Mouse (Mus musculus) cerebellum, adult 9-11 months (tissue): ENCODE measurements around the gene Nid1.
"Not testable (repeated sequence)": the region's sequence is repeated elsewhere in the genome, so short reads cannot be mapped to it uniquely, and the experiment has no call there.

Experiments used
- DNase-seq: peaks from one replicate; pipeline ENCODE4 v3.0.0; 2022

The Nid1 gene

DNA sequence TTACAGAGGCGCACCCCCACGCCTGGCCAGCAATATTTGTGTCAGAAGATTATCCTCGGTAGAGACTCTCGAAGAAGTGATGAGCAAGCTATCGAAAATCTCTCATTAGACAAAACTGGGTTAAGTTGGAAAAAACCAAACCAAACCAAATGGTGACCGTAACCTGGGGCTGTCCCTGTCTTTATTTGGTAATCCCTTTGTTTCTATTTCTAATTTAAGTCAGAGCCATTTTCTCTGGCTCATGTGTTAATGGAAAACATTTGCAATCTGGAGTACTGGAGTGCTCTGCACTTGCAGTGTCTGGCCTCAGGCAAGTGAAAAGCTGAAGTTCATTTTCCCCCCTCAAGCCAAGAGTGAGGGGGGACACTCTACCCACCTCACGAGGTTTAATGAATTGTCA is 16.9 kb downstream of the Nid1 start:
- DNase-seq, result not testable (repeated sequence)

DNA sequence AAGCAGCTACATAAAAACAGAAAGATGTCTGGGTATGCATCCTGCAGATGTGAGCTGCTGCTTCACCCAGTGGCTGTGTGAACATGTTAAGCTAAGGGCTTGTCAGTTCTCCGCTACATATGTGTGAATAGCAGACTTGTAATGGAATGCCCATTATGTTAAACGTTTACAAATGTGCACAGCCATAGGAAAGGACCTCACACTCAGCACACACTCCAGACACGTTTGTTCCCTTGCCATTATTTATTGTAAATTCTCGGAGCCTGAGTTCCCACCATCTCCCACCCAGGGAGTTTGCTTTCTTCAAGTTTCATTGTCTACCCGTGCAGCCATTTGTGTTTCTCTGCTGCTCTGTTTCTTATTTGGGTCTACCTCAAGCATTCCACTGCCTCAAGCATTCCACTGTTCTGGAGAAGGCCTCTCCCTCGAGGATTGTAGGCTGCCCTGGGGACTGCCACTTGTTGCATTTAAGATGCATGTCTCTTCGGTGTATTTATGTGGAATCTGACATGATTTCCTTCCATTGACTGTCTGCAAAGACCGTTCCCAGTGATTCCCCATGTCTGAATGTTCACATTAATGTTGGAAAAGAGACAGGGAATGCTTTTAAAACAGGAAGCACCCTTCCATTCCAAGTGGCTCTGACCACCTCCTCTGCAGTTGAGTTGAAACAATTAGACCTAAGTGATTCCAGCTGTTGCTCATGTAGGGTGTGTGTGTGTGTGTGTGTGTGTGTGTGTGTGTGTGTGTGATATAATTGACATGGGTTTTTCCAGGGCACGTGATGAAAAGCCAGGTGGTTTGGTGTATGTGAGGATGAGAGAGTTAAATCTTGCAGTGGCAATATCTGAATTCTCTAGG is 18.5 kb downstream of the Nid1 start:
- DNase-seq, result not testable (repeated sequence)

DNA sequence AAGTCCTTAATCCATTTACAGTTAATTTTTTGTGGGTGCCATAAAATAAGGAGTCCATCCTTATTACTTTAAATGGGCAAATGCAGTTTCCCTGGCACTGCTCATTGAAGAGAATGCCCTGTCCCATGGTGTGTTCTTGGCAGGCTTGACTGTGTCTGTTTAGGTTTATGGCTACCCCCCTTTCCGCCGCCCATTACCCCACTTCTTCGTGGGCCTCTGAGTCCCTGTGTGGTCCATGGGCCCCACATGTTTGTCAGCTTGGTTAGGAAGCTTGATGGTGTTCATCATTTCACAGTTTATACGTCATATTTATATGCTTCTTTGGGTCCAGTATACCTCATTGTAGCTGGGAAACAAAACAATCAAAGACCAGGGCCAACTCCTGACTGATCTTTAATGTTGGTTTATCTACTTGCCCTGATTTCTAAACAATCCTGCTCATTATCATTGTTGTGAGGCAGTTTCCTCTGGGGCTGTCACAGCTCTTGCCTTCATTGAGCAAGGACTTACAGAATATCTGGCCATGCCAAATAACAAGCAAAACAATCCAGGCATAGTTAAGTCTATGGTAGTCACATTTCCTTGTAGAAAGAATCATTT is 20.9 kb downstream of the Nid1 start:
- no peak for DNase-seq

DNA sequence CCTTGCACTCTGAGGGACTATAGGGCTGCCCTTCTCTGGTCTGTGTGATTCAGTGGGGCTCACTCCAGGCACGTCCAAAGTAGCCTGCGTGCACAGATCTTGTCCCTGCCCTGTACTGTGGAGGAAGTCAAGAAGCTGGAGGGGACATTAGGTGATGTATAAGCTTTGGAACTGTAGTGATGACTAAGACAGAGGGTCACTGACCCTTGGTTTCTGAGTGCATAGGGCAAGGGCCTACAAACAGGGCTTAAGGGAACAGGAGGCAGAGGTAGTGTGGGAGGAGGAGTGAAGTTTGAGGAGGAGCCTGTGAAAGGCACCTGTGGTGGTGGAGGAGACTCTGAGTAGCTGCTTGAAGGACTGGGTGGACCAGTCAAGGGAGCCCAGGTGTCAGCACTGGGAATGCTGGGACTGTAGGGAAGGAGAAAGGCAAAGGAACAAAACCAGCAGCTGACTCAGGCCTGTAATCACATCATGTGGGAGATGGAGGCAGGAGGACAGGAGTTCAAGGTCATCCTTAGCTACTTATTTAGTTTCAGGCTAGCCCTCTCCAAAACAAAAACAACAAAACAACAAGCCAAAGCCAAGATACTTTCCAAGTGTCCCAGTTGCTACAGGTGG is 23.3 kb downstream of the Nid1 start:
- no peak for DNase-seq

DNA sequence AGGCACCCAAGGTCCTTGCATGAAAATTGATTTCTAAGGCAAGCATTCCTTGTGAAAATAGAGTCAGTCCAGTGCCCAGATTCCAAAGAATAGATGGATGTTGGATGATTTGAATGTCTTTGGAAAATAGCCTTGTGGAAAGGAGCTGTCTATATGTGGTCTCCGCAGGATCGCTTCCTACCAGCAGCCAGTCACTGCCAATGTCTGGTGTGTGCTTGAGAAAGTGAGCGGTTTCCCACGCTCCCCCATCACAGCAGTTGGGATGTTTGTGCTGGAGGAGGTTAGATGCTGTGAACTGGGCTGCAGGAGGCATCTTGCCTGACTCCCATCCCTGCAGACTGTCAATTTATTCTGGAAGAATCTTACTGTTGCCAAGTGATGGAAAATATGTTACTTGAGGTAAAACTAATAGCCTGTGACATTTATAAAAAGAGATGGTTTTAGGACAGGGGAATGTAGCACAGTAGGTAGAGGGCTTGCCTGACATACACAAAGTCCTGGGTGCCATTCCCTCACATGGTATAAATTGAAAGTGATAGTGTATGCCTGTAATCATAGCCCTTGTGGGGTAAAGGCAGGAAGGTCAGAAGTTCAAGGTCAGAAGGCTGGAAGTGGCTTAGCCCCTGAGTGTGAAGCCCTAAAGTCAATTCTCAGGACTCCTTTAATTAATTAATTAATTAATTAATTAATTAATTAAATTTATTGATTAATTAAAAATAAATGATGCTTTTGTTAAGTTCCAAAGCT is 24.3 kb downstream of the Nid1 start:
- no peak for DNase-seq

DNA sequence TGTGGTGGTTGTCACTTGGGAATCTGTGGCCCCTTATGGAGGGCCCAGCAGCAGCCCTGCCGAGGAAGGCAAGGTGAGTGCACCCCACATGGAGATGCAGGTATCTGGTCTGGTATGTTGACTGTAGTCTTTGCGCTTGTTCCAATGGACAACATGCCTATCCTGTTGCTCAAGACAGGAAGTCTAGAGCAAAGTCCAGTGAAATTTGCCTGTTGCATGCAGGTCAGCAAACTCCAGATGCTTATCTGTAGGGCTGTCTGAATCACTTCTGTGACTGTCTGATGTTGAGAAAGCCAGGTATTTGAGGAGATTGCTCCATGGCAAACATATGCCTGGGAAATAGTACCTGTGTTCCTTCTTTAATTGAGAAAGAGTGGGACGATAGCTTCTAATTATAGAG is 26.6 kb downstream of the Nid1 start:
- DNase-seq, result no peak

DNA sequence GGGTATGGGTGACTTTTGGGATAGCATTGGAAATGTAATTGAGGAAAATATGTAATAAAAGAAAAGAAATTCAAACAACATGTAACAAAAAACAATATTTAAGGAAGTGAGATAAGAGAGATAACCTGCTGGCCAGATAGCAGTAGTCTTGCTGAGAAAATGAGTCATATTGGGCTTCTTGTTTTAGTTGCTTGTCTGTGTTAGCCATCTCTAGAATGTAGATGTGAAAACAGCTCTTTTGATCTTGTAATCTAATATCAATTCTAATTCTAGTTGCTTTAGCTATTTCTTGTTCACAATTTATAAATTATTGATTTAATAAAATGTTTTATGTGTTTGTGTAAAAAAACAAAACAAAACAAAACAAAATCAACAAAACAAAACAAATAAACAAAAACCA is 29.9 kb downstream of the Nid1 start:
- DNase-seq, result not testable (repeated sequence)

DNA sequence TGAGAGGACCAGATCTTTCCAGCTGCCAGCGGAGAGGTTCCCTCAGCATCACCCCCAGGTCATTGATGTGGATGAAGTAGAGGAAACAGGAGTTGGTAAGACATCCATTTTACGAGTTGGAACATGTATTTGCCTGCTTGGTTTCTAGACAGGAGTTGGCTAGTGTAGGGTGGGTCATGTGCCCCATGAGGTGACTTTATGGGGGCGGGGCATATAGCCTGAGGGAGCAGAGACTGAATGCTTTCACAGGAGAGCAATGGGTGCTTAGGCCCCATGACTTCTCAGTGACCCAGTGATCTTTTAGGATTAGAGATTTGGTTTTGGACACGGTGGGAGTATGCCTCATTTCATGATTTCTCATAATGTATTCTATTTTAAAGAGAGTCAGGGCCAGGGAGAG is 31.2 kb downstream of the Nid1 start:
- DNase-seq, result no peak

DNA sequence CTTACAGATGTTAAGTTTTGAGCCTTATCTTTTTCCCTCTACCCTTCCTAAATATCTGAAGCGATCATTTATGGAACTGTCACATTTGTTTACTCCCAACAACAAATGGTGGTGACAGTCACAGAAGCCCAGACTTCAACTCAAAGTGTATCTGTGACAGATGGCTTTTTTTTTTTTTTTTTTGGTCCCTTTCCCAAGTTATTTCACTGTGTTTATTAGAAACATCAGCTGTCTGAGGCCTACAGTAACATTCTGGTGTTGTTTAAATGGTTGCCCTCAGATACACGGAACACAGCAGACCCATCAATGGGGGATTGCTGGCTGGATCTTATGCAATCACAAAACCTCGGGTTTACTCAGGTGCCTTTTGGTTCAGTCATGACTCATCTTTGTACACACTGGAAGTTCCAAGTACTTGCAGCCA is 34.0 kb downstream of the Nid1 start:
- no peak for DNase-seq

DNA sequence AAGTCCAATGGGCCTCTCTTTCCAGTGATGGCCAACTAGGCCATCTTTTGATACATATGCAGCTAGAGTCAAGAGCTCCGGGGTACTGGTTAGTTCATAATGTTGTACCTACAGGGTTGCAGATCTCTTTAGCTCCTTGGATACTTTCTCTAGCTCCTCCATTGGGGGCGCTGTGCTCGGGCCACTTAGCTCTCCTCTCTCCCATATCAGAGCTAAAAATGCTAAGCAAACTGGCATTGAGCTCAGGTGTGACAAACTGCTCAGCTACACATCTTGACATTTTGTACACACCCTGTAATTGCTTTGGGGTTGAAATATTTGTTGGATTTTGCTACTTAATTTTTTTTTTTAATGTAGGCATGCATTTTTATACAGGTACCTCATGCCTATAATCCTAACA is 37.1 kb downstream of the Nid1 start:
- DNase-seq, result not testable (repeated sequence)

DNA sequence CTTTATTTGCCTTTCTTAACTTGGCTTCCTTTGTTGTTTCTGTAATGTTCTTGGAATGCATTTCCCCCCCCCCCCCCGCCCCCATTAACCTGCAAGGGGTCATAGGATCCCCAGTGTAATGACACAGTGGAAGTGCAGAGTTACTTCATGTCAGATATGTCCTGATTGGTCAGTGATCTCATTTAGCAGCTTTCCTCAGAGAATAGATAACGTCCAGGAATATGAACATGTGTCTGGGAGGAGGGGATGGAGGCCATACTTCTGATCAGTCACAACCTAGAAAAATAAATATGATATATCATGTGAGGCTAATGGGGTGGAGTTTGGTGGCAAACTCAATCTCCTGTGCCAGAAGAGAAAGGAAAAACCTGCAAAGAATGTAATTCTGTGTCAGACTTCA is 37.6 kb downstream of the Nid1 start:
- DNase-seq, result no peak

DNA sequence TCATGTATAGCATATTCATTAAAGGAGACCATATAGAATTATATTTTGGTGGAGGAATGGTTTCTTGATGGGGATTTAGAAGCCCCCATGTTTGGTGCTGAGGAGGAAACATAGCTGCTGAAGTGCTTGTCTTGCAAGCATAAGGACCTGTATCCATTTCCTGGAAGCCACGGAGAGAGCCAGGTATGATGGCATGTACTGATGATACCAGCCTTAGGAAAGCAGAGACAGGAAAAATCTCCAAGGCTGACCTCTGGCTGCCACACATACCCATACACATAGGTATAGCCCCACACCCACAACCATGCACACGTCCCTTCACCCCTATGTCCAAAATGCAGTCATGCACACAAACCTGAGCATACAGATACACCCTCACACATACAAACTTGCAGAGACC is 39.2 kb downstream of the Nid1 start:
- DNase-seq, result no peak

DNA sequence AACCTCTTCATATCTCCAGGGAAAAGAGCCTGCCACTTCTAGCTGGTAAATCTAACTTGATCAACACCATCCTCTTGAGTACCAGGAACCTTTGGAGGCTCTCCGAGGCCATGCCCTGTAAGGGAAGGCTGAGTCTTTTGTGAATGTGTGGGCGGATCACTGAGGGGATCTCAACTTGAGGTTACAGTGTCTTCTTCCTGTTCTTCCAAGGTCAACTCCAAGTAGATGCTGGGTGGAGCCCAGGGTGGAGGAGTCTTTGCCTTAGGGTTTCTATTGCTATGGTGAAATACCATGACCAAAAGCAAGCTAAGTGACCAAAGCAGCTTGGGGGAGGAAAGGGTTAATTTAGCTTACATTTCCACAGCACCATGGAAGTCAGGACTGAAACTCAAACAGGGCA is 39.7 kb downstream of the Nid1 start:
- DNase-seq, result no peak

DNA sequence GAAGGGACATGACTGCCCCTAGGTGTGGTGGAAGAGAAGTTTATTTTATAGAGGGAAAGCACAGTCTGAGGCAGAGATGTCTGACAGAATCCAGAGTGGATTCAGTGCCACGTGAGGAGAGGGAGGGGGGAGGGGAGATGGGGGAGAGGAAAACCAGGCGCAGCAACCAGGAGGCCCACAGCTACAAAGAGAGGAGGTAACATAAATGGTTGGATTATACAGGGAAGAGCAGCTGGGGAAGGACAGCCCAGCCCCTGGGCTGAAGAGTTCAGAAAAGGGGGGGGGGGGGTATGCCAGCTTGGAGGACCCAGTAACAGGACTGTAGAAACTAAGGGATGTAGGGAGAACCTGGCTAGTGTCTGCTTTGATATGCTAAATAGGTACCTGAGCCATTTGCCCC is 42.6 kb downstream of the Nid1 start:
- DNase-seq, result no peak

DNA sequence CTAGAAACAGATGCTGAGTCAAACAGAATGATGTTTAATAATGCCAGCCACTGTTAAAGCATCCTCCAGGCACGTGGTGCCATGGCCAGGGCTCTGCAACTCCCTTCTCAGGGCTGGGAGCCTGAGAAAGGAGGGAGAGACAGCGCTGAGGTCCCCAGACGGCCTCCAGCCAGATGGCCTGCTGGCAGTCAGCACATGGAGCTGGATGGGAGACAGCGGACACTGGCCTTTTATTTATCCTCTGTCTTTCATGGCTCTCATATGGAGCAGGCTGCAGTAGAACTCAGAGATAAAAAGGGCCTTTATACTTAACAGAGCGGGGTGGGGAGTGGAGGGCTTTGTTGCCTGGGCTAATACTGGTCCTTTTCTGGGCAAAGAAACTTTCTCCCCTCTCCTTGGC is 43.7 kb downstream of the Nid1 start:
- DNase-seq, result peak; percentile 53

DNA sequence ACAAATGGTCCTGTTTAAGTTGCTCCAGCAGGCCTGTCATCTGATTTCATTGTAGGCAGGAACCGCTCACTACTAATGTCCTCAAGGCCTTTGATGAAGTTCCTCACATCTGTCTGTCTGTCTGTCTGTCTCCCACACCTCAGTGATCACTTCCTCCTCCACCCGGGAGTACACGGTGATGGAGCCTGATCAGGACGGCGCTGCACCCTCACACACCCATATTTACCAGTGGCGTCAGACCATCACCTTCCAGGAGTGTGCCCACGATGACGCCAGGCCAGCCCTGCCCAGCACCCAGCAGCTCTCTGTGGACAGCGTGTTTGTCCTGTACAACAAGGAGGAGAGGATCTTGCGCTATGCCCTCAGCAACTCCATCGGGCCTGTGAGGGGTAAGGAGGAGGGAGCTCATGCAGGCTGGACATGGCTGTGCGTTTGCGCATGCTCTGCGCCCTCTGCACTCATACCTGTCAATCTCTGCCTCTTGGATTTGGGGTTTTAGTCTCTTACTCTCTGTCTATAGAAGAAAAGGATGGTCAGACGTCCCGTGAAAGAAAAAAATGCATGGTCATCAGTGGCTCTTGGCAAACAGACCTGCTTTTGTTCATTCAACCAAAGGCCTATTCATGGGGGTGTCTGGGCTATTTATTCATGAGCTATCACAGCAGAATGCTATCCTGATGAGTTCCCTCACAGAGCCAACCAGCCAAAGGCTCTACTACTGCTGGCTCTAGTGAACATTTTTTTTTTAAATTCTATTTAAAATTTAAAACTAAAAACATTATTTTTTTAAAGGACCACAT is 44.7 kb downstream of the Nid1 start:
- peak; percentile 5 for DNase-seq

DNA sequence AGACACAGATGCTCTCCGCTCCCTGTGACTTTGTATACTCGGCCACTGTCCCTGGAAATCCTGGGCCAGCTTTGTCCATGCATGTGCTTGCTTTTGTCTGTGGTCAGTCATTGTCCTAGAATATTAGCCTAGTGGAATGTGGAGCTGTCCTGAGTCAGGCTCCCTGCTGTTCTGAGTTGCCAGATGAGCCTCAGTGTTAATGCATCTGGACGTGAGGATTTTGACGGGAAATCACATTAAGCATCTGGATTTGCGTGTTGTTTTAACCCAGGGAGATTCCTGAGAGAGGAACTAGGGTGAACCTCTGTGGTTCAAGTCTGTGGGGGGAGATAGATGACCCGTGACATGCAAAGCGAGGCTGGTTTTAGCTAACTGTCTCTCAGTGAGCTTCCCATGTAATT is 47.0 kb downstream of the Nid1 start:
- DNase-seq, result no peak

DNA sequence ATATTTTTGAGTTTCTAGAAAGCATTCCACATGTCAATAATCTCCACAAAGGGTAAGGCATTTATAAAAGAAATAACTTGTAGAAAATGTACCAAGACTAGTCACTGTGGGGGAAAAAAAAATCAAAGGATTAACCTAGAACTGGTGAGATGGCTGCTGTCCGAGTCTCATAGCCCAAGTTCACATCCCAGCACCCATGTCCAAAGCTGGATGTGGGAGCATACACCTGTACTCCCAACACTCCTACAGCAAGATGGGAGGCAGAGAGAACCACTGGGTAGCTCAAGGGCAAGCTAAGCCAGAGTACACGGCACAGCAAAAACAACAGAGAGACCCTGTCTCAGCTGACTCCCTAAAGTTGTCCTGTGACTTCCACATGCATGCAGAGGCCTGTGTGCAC is 47.5 kb downstream of the Nid1 start:
- no peak for DNase-seq

DNA sequence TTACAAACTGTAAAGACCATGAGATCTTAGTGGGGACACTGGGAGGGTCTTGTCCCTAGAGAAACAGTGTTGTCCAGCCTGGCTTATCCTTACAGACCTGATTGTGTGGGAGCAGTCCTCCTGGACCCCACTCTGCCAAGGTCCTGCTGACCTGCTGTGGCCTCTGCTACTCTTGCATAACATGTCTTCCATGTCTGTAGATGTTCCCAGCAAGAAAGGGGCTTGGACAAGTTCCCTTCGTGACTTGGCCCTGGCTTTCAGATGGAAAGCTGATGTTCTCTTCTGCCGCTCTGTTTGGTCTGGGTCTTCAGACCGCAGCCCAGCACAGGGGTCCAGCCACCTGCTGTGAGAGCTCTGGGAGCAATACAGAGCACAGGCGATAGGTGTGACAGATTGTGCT is 48.3 kb downstream of the Nid1 start:
- DNase-seq, result no peak

DNA sequence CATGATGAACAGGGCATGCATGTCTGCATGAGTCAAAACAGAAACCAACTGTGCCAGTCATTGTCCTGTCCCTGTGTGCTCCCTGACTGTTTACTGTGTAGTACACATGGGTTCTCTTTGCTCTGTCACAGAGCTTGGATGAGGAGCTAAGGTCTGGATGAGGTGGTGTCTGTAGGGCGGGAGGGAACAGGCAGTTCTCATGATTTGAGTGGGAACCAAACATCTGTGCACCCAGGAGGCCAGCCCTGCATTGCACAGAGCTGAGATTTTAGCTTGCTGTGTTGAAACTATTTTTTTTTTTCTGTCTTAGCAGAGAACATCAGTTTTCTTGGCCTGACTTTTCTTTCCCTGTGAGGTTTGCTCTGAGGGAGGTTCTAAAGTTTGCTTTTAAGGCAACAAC is 50.5 kb downstream of the Nid1 start:
- DNase-seq, result no peak

DNA sequence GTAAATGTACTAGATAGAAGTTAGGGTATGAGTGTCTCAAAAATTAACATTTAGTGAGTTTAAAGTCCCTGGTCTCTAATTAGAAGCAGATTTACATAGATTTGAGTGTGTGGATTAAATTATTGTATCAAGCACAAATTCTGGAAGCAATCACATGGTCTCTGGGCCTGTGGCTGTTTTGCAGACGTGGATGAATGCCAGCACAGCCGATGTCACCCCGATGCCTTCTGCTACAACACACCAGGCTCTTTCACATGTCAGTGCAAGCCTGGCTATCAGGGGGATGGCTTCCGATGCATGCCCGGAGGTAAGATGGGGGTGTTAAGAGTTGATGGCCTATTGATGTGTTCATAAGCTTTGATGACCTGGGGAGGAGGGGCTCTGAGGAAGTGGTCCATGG is 52.5 kb downstream of the Nid1 start:
- no peak for DNase-seq

DNA sequence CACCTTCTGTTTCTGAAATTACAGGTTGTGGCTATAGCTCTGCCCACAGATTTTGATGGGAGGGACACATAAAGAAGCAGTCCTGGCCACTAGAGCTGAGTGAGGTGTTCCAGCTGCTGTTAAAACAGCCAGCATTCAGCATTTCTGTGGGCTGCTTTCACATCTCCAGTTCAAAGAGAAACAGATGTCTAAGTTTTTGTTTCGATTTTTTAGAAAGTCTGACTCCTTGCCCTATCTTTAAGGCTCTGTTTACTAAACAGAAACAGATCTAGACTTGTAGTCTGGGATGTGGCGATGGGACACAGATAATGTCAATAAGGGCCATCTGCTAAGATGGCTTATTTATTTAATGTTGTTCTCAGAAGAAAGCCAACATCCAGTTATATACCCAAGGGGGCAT is 54.8 kb downstream of the Nid1 start:
- no peak for DNase-seq

DNA sequence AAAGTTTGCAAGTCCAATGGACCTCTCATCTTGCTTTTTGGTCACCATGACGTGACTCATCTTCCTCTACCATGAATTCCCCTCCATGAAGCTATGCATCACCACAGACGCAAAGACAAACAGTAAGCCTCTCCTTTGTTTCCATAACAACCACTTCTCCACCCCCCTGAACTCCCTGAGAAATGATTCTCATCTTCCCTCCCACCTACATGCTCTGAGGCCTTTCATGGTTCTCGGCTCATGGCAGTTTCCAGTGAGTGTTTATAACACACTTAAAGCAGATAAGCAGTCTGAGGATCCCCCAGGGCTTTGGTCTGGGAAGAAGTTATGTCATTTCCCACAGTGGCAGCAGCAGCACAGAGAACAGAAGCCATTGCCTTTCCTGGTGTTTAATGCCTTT is 56.2 kb downstream of the Nid1 start:
- no peak for DNase-seq
